Mouse (Mus musculus): ENCODE measurements at regions not wholly inside any gene's neighbourhood (a gene's known extent, or its start where the extent isn't known, plus 50 kb on each side); places are given as distances from the start of the nearest gene placed in this dataset.
"Not testable (repeated sequence)": the region's sequence is repeated elsewhere in the genome, so short reads cannot be mapped to it uniquely, and the experiment has no call there.

- WGBS (ENCODE audit: insufficient replicate concordance) = 66% methylated on average over 7 of the region's 7 CpGs
- TF ChIP-seq CTCF (IDR thresholded peaks at IDR 0.05; ENCODE audit: low read depth) = no peak
- ATAC-seq (0 out of 2 replicates have a peak, but pooled peaks have one; percentile 33), DNase-seq (no peak)
- Histone ChIP-seq H3K9ac (replicated peaks) (no peak overlapping the region), H3K9me3 (ENCODE audit: low read length) (no peaks in the 10 kb centered on the region), H3K27ac (ENCODE audit: low read depth) (no peak overlapping the region), H3K27me3 (ENCODE audit: insufficient read depth, low read length) (no peaks in the 10 kb centered on the region), H3K4me1 (ENCODE audit: insufficient read depth) (no peaks in the 10 kb centered on the region), H3K36me3 (replicated peaks; ENCODE audit: insufficient read depth, low read length) (no peaks in the 10 kb centered on the region), H3K4me3 (ENCODE audit: low read depth, low read length) (no peak overlapping the region), H3K4me2 (ENCODE audit: low read depth, low read length) (no peak overlapping the region)
These were observed 55.9 kb downstream of the Tmem121 start for GRCm38 (mm10) chr12:113241373-113242193.

GRCm38 (mm10) chr12:113242194-113242510 is 56.4 kb downstream of the Tmem121 start:
- no peak overlapping the region for H3K9ac ChIP-seq (replicated peaks)
- H3K27me3 ChIP-seq (ENCODE audit: insufficient read depth, low read length) = no peaks in the 10 kb centered on the region
- 61% methylated on average over 3 of the region's 3 CpGs for WGBS (ENCODE audit: insufficient replicate concordance)
- H3K27ac ChIP-seq (ENCODE audit: low read depth) = no peak overlapping the region
- no peak for ATAC-seq
- H3K4me1 ChIP-seq (ENCODE audit: insufficient read depth) = no peaks in the 10 kb centered on the region
- no peak for DNase-seq
- H3K4me3 ChIP-seq (ENCODE audit: low read depth, low read length) = no peak overlapping the region
- H3K9me3 ChIP-seq (ENCODE audit: low read length) = no peaks in the 10 kb centered on the region
- H3K36me3 ChIP-seq (replicated peaks; ENCODE audit: insufficient read depth, low read length) = no peaks in the 10 kb centered on the region
- TF ChIP-seq CTCF (IDR thresholded peaks at IDR 0.05; ENCODE audit: low read depth) (no peak), EP300 (IDR thresholded peaks at IDR 0.05; ENCODE audit: low read depth) (no peak)
- H3K4me2 ChIP-seq (ENCODE audit: low read depth, low read length) = no peak overlapping the region

GRCm38 (mm10) chr12:113244685-113245084 is 59.0 kb downstream of the Tmem121 start:
- DNase-seq = no peak
- no peaks in the 10 kb centered on the region for H3K36me3 ChIP-seq (replicated peaks; ENCODE audit: insufficient read depth, low read length)
- no peak overlapping the region for H3K9ac ChIP-seq (replicated peaks)
- peak overlapping the region; percentile 12; the same call in 1 of the 2 replicates for H3K27ac ChIP-seq (ENCODE audit: low read depth)
- no peak overlapping the region for H3K4me2 ChIP-seq (ENCODE audit: low read depth, low read length)
- no peaks in the 10 kb centered on the region for H3K27me3 ChIP-seq (ENCODE audit: insufficient read depth, low read length)
- no peaks in the 10 kb centered on the region for H3K4me1 ChIP-seq (ENCODE audit: insufficient read depth)
- no peak overlapping the region for H3K4me3 ChIP-seq (ENCODE audit: low read depth, low read length)
- no peak for ATAC-seq
- TF ChIP-seq CTCF (IDR thresholded peaks at IDR 0.05; ENCODE audit: low read depth) (no peak), EP300 (IDR thresholded peaks at IDR 0.05; ENCODE audit: low read depth) (no peak)
- no peaks in the 10 kb centered on the region for H3K9me3 ChIP-seq (ENCODE audit: low read length)
- WGBS (ENCODE audit: insufficient replicate concordance) = 67% methylated on average over 2 of the region's 2 CpGs

GRCm38 (mm10) chr12:113253446-113254424 is 68.0 kb downstream of the Tmem121 start:
- ATAC-seq; H3K27me3 ChIP-seq (ENCODE audit: insufficient read depth, low read length); H3K4me1 ChIP-seq (ENCODE audit: insufficient read depth); H3K36me3 ChIP-seq (replicated peaks; ENCODE audit: insufficient read depth, low read length); DNase-seq; H3K27ac ChIP-seq (ENCODE audit: low read depth); H3K4me2 ChIP-seq (ENCODE audit: low read depth, low read length); H3K9me3 ChIP-seq (ENCODE audit: low read length); H3K9ac ChIP-seq (replicated peaks); H3K4me3 ChIP-seq (ENCODE audit: low read depth, low read length): not testable (repeated sequence)
- WGBS (ENCODE audit: insufficient replicate concordance) = 51% methylated on average over 2 of the region's 2 CpGs

GRCm38 (mm10) chr12:113255331-113255730 is 69.6 kb downstream of the Tmem121 start:
- no peak overlapping the region for H3K9ac ChIP-seq (replicated peaks)
- H3K4me2 ChIP-seq (ENCODE audit: low read depth, low read length) = no peak overlapping the region
- no peak for DNase-seq

GRCm38 (mm10) chr12:113256628-113257027 is 70.9 kb downstream of the Tmem121 start:
- Histone ChIP-seq H3K36me3 (replicated peaks; ENCODE audit: insufficient read depth, low read length) (no peaks in the 10 kb centered on the region), H3K27me3 (ENCODE audit: insufficient read depth, low read length) (no peaks in the 10 kb centered on the region), H3K27ac (ENCODE audit: low read depth) (no peak overlapping the region), H3K4me2 (ENCODE audit: low read depth, low read length) (no peak overlapping the region), H3K4me1 (ENCODE audit: insufficient read depth) (no peaks in the 10 kb centered on the region), H3K4me3 (ENCODE audit: low read depth, low read length) (no peak overlapping the region), H3K9ac (replicated peaks) (no peak overlapping the region), H3K9me3 (ENCODE audit: low read length) (no peaks in the 10 kb centered on the region)
- 68% methylated on average over 2 of the region's 2 CpGs for WGBS (ENCODE audit: insufficient replicate concordance)
- DNase-seq (no peak), ATAC-seq (no peak)
- no peak for TF ChIP-seq CTCF (IDR thresholded peaks at IDR 0.05; ENCODE audit: low read depth)
- no peak for TF ChIP-seq EP300 (IDR thresholded peaks at IDR 0.05; ENCODE audit: low read depth)

More at GRCm38 (mm10) chr12:113255331-113255730, 69.6 kb downstream of the Tmem121 start:
- H3K27ac ChIP-seq (ENCODE audit: low read depth) = no peak overlapping the region
- ATAC-seq = no peak
- H3K27me3 ChIP-seq (ENCODE audit: insufficient read depth, low read length) = no peaks in the 10 kb centered on the region
- H3K4me3 ChIP-seq (ENCODE audit: low read depth, low read length) = no peak overlapping the region
- H3K9me3 ChIP-seq (ENCODE audit: low read length) = no peaks in the 10 kb centered on the region
- H3K36me3 ChIP-seq (replicated peaks; ENCODE audit: insufficient read depth, low read length) = no peaks in the 10 kb centered on the region
- no peaks in the 10 kb centered on the region for H3K4me1 ChIP-seq (ENCODE audit: insufficient read depth)
- TF ChIP-seq EP300 (IDR thresholded peaks at IDR 0.05; ENCODE audit: low read depth) = no peak
- TF ChIP-seq CTCF (IDR thresholded peaks at IDR 0.05; ENCODE audit: low read depth) = no peak
- WGBS (ENCODE audit: insufficient replicate concordance) = 74% methylated on average over 3 of the region's 3 CpGs

All from liver, postnatal 0 days (tissue).